16 mouse cellular contexts compared by ENCODE assay signal in genomic region chr1:193905711-193906110, GRCm38 (mm10).
DNase-seq lines count a peak whose midpoint lies in the region; ATAC-seq and TF ChIP-seq lines count a peak whose summit lies in the region.
"Had no signal": no experiment of that assay in that cellular context is flagged by ENCODE, and none has a peak within 500 bp of the region (broad histone marks: within the 10 kb centered on the region; RNA-seq: fewer than 3 reads in every experiment).

No protein-coding gene starts in this region.

- intact Hi-C loops in left cerebral cortex, postnatal 36 days (cut with DNase I), result no loop called here

- no peak overlapping the region for H3K4me3 ChIP-seq in liver, adult 2 months (ENCODE audit: insufficient read depth, low read depth, low read length)
- no peak overlapping the region for H3K4me3 ChIP-seq in liver, embryonic 11.5 days (ENCODE audit: low read depth, low read length)
- H3K4me3 ChIP-seq in hindbrain, postnatal 0 days (ENCODE audit: low read length), result no peak overlapping the region
- H3K4me3 ChIP-seq: embryonic facial prominence, embryonic 12.5 days; forebrain, embryonic 13.5 days; midbrain, embryonic 12.5 days had no signal

- no peaks in the 10 kb centered on the region for H3K79me2 ChIP-seq in liver, adult 2 months (ENCODE audit: control insufficient read depth, insufficient read depth, low read length)

- H3K4me1 ChIP-seq in liver, adult 2 months (ENCODE audit: control insufficient read depth, insufficient read depth, low read length), result no peaks in the 10 kb centered on the region
- no peaks in the 10 kb centered on the region for H3K4me1 ChIP-seq in liver, embryonic 11.5 days (replicated peaks; ENCODE audit: control insufficient read depth, insufficient read depth, low read length)
- no peaks in the 10 kb centered on the region for H3K4me1 ChIP-seq in hindbrain, postnatal 0 days (ENCODE audit: insufficient read depth, low read length)
- H3K4me1 ChIP-seq: embryonic facial prominence, embryonic 12.5 days; forebrain, embryonic 13.5 days; midbrain, embryonic 12.5 days had no signal

- ATAC-seq in liver, embryonic 11.5 days (replicated peaks; ENCODE audit: low FRiP score), result no peak
- no peak for ATAC-seq in hindbrain, postnatal 0 days
- ATAC-seq: forebrain, embryonic 13.5 days had no signal

- H3K36me3 ChIP-seq in liver, adult 2 months (ENCODE audit: control insufficient read depth, insufficient read depth, low read length), result no peaks in the 10 kb centered on the region
- no peaks in the 10 kb centered on the region for H3K36me3 ChIP-seq in liver, embryonic 11.5 days (ENCODE audit: control insufficient read depth, insufficient read depth, low read length)
- H3K36me3 ChIP-seq in hindbrain, postnatal 0 days (ENCODE audit: insufficient read depth, low read length), result no peaks in the 10 kb centered on the region
- H3K36me3 ChIP-seq: embryonic facial prominence, embryonic 12.5 days; midbrain, embryonic 12.5 days had no signal

- no peaks in the 10 kb centered on the region for H3K9me3 ChIP-seq in liver, embryonic 11.5 days (ENCODE audit: control insufficient read depth, low read length)
- no peaks in the 10 kb centered on the region for H3K9me3 ChIP-seq in hindbrain, postnatal 0 days (ENCODE audit: low read length)
- H3K9me3 ChIP-seq: embryonic facial prominence, embryonic 12.5 days; forebrain, embryonic 13.5 days; midbrain, embryonic 12.5 days had no signal

- no peak overlapping the region for H3K27ac ChIP-seq in liver, adult 2 months (replicated peaks; ENCODE audit: insufficient read depth, low read depth, low read length)
- no peak overlapping the region for H3K27ac ChIP-seq in liver, embryonic 11.5 days (ENCODE audit: low read depth, low read length)
- no peak overlapping the region for H3K27ac ChIP-seq in hindbrain, postnatal 0 days
- H3K27ac ChIP-seq: embryonic facial prominence, embryonic 12.5 days; forebrain, embryonic 13.5 days; midbrain, embryonic 12.5 days had no signal

- H3K27me3 ChIP-seq in liver, adult 2 months (ENCODE audit: control insufficient read depth, insufficient read depth, low read length), result no peaks in the 10 kb centered on the region
- H3K27me3 ChIP-seq in liver, embryonic 11.5 days (replicated peaks; ENCODE audit: control insufficient read depth, insufficient read depth, low read length), result no peaks in the 10 kb centered on the region
- H3K27me3 ChIP-seq in hindbrain, postnatal 0 days (ENCODE audit: insufficient read depth, low read length), result no peaks in the 10 kb centered on the region
- H3K27me3 ChIP-seq: embryonic facial prominence, embryonic 12.5 days; forebrain, embryonic 13.5 days; midbrain, embryonic 12.5 days had no signal

- no peak overlapping the region for H3K9ac ChIP-seq in liver, adult 2 months (ENCODE audit: low read depth, low read length)
- no peak overlapping the region for H3K9ac ChIP-seq in liver, embryonic 11.5 days (ENCODE audit: low read depth, low read length)
- H3K9ac ChIP-seq in hindbrain, postnatal 0 days (replicated peaks; ENCODE audit: low read length), result no peak overlapping the region
- H3K9ac ChIP-seq: embryonic facial prominence, embryonic 12.5 days; forebrain, embryonic 13.5 days; midbrain, embryonic 12.5 days had no signal

- H3K4me2 ChIP-seq in liver, embryonic 11.5 days, result no peak overlapping the region
- H3K4me2 ChIP-seq in hindbrain, postnatal 0 days (ENCODE audit: low read depth, low read length), result no peak overlapping the region
- H3K4me2 ChIP-seq: embryonic facial prominence, embryonic 12.5 days; forebrain, embryonic 13.5 days; midbrain, embryonic 12.5 days had no signal

- TF ChIP-seq POLR2A in liver, adult 2 months (IDR thresholded peaks at IDR 0.05; ENCODE audit: extremely low read depth, insufficient read depth, low read length), result no peak

- peak; percentile 4 for DNase-seq in liver, adult 2 months (ENCODE audit: extremely low read depth, low read depth, low spot score)
- no peak for DNase-seq in liver, embryonic 11.5 days (ENCODE audit: low spot score)
- peak; percentile 5 for DNase-seq in adipocyte (ENCODE audit: low spot score)
- peak; percentile 0 for DNase-seq in forelimb bud, embryonic 11.5 days (ENCODE audit: low read depth, low spot score)
- no peak for DNase-seq in hindbrain, postnatal 0 days (ENCODE audit: low spot score)
- DNase-seq in kidney, adult 11 months, result no peak
- no peak for DNase-seq in left cerebral cortex, postnatal 36 days (ENCODE audit: low spot score in 2 of 2)
- DNase-seq: cerebellum, adult 8-10 months; heart, adult 11 months; heart, postnatal 14 days; kidney, postnatal 14 days; lung, postnatal 10 days; thymus, postnatal 36 days had no signal

- TF ChIP-seq CTCF in liver, adult 2 months (IDR thresholded peaks at IDR 0.05; ENCODE audit: low read depth, low read length), result no peak
- TF ChIP-seq CTCF in hindbrain, postnatal 0 days (IDR thresholded peaks at IDR 0.05; ENCODE audit: low read depth), result no peak

Comparison
In these comparisons a context has a peak if more than half of its experiments do, and no peak if none do; other contexts are left out.
1. DNase-seq: peak in liver, adult 2 months (single experiment), adipocyte (single experiment) and forelimb bud, embryonic 11.5 days (single experiment); none in liver, embryonic 11.5 days (single experiment), hindbrain, postnatal 0 days (single experiment), kidney, adult 11 months (single experiment) and left cerebral cortex, postnatal 36 days (0 of 2).